Mouse (Mus musculus): ENCODE data around the gene Poldip2.

GRCm38 (mm10) chr11:78502909-78503650, 8.9 kb upstream of the Poldip2 start, which contains the start of gene Sebox:
- TF ChIP-seq POLR2A (IDR thresholded peaks at IDR 0.05; ENCODE audit: control insufficient read depth, low read depth, low read length) (no peak), CTCF (IDR thresholded peaks at IDR 0.05; ENCODE audit: control insufficient read depth, insufficient read depth, insufficient replicate concordance, low read depth, low read length) (no peak)
